Mouse (Mus musculus) liver, embryonic 16.5 days (tissue): ENCODE data around the gene Fam228b. TPM values are rescaled to one million over a fixed set of nuclear protein-coding genes. Genes with fewer than 3 reads are reported as not detected.
"Not testable (repeated sequence)": the region's sequence is repeated elsewhere in the genome, so short reads cannot be mapped to it uniquely, and the experiment has no call there.

ENCODE experiments used
- ATAC-seq: fragments of 200-750 bp; cut with Nextera tagmentation; 2 replicates; pipeline ENCODE4 v1.8.0; 2017; ENCODE audit warnings: low read depth, mild to moderate bottlenecking, moderate number of reproducible peaks, moderate library complexity
- H3K27ac ChIP-seq: fragments of 300-500 bp; sonication (generic); 2 replicates; pipeline ENCODE4 v1.5.1; 2014; ENCODE audit warnings: mild to moderate bottlenecking, low read length
- H3K27me3 ChIP-seq: fragments of 300-500 bp; sonication (generic); 2 replicates; pipeline ENCODE4 v1.6.1; 2014; ENCODE audit warnings: low read depth, low read length, mixed read lengths; ENCODE audit not compliant: control insufficient read depth, insufficient read depth
- H3K36me3 ChIP-seq: fragments of 300-500 bp; sonication (generic); 2 replicates; pipeline ENCODE4 v1.6.1; 2014; ENCODE audit warnings: mild to moderate bottlenecking; ENCODE audit not compliant: control insufficient read depth, insufficient read depth
- H3K4me1 ChIP-seq: fragments of 300-500 bp; sonication (generic); 2 replicates; pipeline ENCODE4 v1.6.1; 2014; ENCODE audit warnings: low read depth, low read length, mixed read lengths; ENCODE audit not compliant: control insufficient read depth
- H3K4me2 ChIP-seq: fragments of 300-500 bp; sonication (generic); 2 replicates; pipeline ENCODE4 v1.6.1; 2014; ENCODE audit warnings: low read depth, low read length, mixed read lengths
- H3K4me3 ChIP-seq: fragments of 300-500 bp; sonication (generic); 2 replicates; pipeline ENCODE4 v1.5.1; 2014; ENCODE audit warnings: low read depth, mild to moderate bottlenecking, low read length
- H3K9ac ChIP-seq: fragments of 300-500 bp; sonication (generic); 2 replicates; pipeline ENCODE4 v1.6.1; 2014; ENCODE audit warnings: low read depth, low read length
- H3K9me3 ChIP-seq: fragments of 300-500 bp; sonication (generic); replicated peaks from 2 replicates; pipeline ENCODE4 v1.6.1; 2016; ENCODE audit warnings: low read length; ENCODE audit not compliant: control insufficient read depth
- WGBS: fragments of 180-500 bp; shearing (Covaris S2); extraction: QIAGEN DNeasy Blood & Tissue Kit; methylation state at CpG from one replicate; pipeline ENCODE4 v1.1.7; 2014; ENCODE audit not compliant: insufficient replicate concordance; 5-methylcytosine and 5-hydroxymethylcytosine counted together
- polyA plus RNA-seq: library from polyadenylated mRNA; unstranded; fragments of >200 nt; fragmentation: Nextera tagmentation; extraction: Ambion mirVana; gene quantifications from 2 replicates; pipeline ENCODE4 v1.2.1, GENCODE M21; 2015

Fam228b gene
- polyA plus RNA-seq = 0.42 and 0.85 TPM in 2 replicates

GRCm38 (mm10) chr12:4768492-4769332 lies at the start of gene Fam228b, which contains the start of gene Pfn4:
Gene Fam228b (minus strand): TSS chr12:4769267.
Gene Pfn4 (plus strand): TSS chr12:4769022.
- H3K9me3 ChIP-seq = no peaks in the 10 kb centered on the region
- H3K4me2 ChIP-seq = peak within 1 kb of the TSS; percentile 95
- WGBS = 3% methylated on average over 61 of the region's 61 CpGs
- no peaks in the 10 kb centered on the region for H3K27me3 ChIP-seq
- H3K27ac ChIP-seq = peak within 1 kb of the TSS; percentile 79
- H3K4me3 ChIP-seq = peak within 1 kb of the TSS; percentile 88
- peaks cover 9% of the 10 kb centered on the region for H3K4me1 ChIP-seq
- no peaks in the 10 kb centered on the region for H3K36me3 ChIP-seq
- H3K9ac ChIP-seq = peak within 1 kb of the TSS; percentile 90
- ATAC-seq = peak; percentile 97

DNA sequence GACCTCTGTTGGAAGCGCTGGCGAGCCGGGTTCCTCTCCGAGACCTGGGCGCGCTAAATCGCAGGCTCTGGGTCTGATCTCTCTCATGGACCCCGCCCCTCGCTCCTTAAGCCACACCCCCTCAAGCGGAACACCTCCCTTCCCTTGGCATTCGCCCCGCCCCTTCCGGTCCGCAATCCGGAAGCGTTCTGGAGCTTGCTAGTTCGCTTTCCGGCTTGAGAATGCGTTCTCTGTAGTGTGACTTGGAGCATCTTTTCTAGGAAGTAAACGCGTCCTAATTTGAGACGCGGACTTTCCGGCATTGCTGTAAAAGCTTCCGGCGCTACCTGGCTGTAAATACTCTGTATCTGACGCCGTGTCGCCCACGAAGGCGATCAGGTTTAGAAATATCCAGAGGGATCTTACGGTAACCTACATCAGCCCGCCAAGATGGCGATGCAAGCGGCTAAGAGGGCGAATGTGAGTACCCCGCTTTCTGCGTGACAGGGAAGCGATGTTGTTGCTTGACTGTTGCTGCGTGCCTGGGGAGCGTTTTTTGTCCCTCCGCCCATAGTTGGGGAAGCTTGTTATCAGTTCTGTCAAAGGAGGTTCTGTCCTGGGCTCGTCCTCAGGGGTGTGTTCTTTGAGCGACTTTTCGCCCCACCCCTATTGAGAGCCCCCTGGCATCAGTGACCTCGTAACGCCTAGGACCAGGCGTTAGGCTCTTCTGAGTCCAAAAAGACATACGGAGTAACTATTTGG lies 48.5 kb upstream of the Fam228b start, which contains the start of gene Sf3b6:
Sf3b6 (plus strand) TSS at position 184 of the 741 bp plus-strand sequence.
- Histone ChIP-seq H3K9ac (peak within 1 kb of the TSS; percentile 87), H3K4me1 (peaks cover 16% of the 10 kb centered on the region), H3K4me3 (peak within 1 kb of the TSS; percentile 98), H3K27me3 (no peaks in the 10 kb centered on the region; the same call in 1 of the 2 replicates), H3K27ac (peak within 1 kb of the TSS; percentile 94), H3K9me3 (no peaks in the 10 kb centered on the region), H3K4me2 (peak within 1 kb of the TSS; percentile 85), H3K36me3 (peaks cover 14% of the 10 kb centered on the region)
- ATAC-seq = peak; percentile 97
- WGBS = under 1% methylated on average over 49 of the region's 49 CpGs

DNA sequence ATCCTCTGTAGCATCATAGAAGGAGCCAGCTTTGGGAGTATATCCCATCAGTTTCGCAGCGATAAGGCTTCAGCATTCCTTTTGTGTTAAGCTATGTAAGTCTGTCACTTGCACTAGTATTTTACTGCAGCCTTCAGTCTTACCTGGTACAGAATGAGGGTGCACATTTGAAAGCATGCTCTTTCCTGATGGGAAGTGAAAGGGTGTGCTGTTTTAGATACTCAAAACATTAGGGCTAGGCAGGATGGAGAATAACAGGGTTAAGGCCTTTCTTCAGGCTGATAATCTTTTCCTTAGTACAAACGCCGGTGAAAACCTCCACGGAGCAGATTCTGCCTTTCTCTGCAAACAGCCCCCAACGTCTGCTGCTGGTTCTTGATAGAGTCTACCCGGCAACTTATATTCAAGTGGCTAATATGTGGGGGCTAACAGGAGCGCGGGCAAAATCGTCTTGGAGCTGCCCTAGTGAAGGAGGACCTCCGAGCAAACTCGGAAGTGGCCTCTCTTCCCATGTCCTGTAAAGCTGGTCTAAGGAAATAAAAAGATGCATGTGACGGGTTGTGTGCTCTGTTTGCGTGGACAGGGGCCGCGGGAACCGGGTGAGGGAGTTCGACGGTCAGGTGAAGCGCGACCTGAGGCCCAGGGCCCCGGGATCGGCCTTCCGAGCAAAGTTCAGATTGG lies 47.8 kb upstream of the Fam228b start:
- ATAC-seq = no peak
- 8% methylated on average over 24 of the region's 24 CpGs for WGBS
- H3K9me3 ChIP-seq = no peaks in the 10 kb centered on the region

DNA sequence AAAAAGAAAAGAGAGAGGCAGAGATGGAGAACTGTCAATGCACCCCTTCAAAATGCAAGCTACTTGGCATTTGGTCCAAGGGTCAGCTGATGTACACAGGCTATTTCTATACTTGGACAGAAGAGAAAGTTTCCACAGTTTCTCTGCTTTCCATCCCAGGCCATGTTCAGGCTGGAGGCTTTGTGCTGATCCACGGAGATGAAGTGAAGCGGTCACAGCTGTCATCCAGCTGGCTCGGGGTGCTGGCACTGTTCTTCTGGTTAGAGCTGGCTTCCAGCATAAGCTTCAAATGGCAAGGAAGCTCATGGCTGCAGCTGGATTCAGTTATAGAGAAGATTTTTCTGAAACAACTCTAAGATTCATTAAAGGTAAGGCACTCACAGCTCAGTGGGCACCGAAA lies 44.6 kb upstream of the Fam228b start:
- Histone ChIP-seq H3K27me3 (no peaks in the 10 kb centered on the region; the same call in 1 of the 2 replicates), H3K4me1 (peaks cover 11% of the 10 kb centered on the region), H3K4me3 (no peak overlapping the region), H3K9ac (no peak overlapping the region), H3K4me2 (no peak overlapping the region), H3K36me3 (no peaks in the 10 kb centered on the region), H3K9me3 (no peaks in the 10 kb centered on the region), H3K27ac (no peak overlapping the region)
- WGBS = 69% methylated on average over 4 of the region's 4 CpGs
- no peak for ATAC-seq

More for the DNA sequence above, 47.8 kb upstream of the Fam228b start:
- Histone ChIP-seq H3K4me2 (peak overlapping the region; percentile 84), H3K4me1 (peaks cover 16% of the 10 kb centered on the region), H3K4me3 (peak overlapping the region; percentile 98), H3K9ac (peak overlapping the region; percentile 81), H3K27me3 (no peaks in the 10 kb centered on the region; the same call in 1 of the 2 replicates), H3K27ac (peak overlapping the region; percentile 87), H3K36me3 (peaks cover 13% of the 10 kb centered on the region)

- H3K36me3 ChIP-seq = no peaks in the 10 kb centered on the region
- WGBS = 58% methylated on average over 3 of the region's 3 CpGs
- no peaks in the 10 kb centered on the region for H3K9me3 ChIP-seq
These were observed 42.6 kb upstream of the Fam228b start for GRCm38 (mm10) chr12:4811705-4812104.

DNA sequence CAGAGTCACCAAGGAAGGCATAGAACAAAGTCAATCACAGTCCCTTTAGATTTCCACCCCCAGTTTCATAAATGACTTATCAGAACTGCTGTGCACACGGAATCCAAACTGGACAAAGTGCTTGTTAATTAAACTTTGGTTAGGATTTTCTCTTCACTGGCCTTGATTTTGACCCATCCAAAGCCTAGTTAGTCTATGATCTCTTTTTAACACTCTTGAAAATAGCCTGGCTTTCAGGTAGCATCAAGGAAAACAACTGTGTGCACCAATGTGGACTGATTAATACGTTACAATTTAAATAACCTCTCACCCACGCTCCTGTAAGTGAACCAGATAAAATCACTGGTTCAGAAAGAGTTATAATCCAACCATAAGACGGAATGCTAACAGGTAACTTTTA lies 42.0 kb upstream of the Fam228b start:
- ATAC-seq = no peak
- no peak overlapping the region for H3K4me3 ChIP-seq
- H3K27ac ChIP-seq = no peak overlapping the region
- H3K4me2 ChIP-seq = no peak overlapping the region
- H3K27me3 ChIP-seq = no peaks in the 10 kb centered on the region; the same call in 1 of the 2 replicates
- H3K4me1 ChIP-seq = no peaks in the 10 kb centered on the region
- WGBS = 52% methylated on average over 4 of the region's 4 CpGs
- no peak overlapping the region for H3K9ac ChIP-seq
- no peaks in the 10 kb centered on the region for H3K36me3 ChIP-seq
- no peaks in the 10 kb centered on the region for H3K9me3 ChIP-seq

More at GRCm38 (mm10) chr12:4811705-4812104, 42.6 kb upstream of the Fam228b start:
- ATAC-seq = no peak
- H3K9ac ChIP-seq = no peak overlapping the region
- H3K27me3 ChIP-seq = no peaks in the 10 kb centered on the region; the same call in 1 of the 2 replicates
- H3K4me3 ChIP-seq = no peak overlapping the region
- no peak overlapping the region for H3K4me2 ChIP-seq
- H3K27ac ChIP-seq = no peak overlapping the region
- peaks cover 4% of the 10 kb centered on the region for H3K4me1 ChIP-seq

- not testable (repeated sequence) for H3K4me2 ChIP-seq, H3K4me3 ChIP-seq, ATAC-seq, H3K9ac ChIP-seq, H3K36me3 ChIP-seq, H3K9me3 ChIP-seq, H3K27me3 ChIP-seq, H3K4me1 ChIP-seq, H3K27ac ChIP-seq
- WGBS = 62% methylated on average over 6 of the region's 6 CpGs
These were observed 28.4 kb upstream of the Fam228b start for GRCm38 (mm10) chr12:4797471-4797870.

GRCm38 (mm10) chr12:4793718-4794117 lies 24.7 kb upstream of the Fam228b start:
- Histone ChIP-seq H3K4me3 (no peak overlapping the region), H3K27ac (no peak overlapping the region), H3K27me3 (no peaks in the 10 kb centered on the region), H3K4me2 (no peak overlapping the region), H3K36me3 (no peaks in the 10 kb centered on the region), H3K9me3 (no peaks in the 10 kb centered on the region), H3K4me1 (no peaks in the 10 kb centered on the region), H3K9ac (no peak overlapping the region)
- 57% methylated on average over 1 of the region's 1 CpGs for WGBS
- ATAC-seq = no peak
